Mouse (Mus musculus) G1E (cell line): ENCODE measurements around the gene Ikzf4.

Experiments
- CTCF ChIP-seq: IDR thresholded peaks from 2 replicates; pipeline ENCODE4 v1.5.1; 2012; ENCODE audit warnings: low read depth, low read length, inconsistent platforms, mixed read lengths
- TAL1 ChIP-seq: conservative IDR thresholded peaks from 2 replicates; pipeline ENCODE4 v1.6.1; 2012; ENCODE audit warnings: low read depth, low read length, inconsistent platforms, mixed read lengths

- TF ChIP-seq CTCF (no peak), TAL1 (peak; percentile 70)
Observed at GRCm38 (mm10) chr10:128627398-128628317, 18.1 kb downstream of the Ikzf4 start.
